Mouse (Mus musculus) thymus, adult 2 months (tissue): Measurements from ENCODE around the gene Cav3. TPM values are rescaled to one million over a fixed set of nuclear protein-coding genes. Genes with fewer than 3 reads are reported as not detected.

Experiments
- DNase-seq: peaks from one replicate; pipeline ENCODE4 v3.0.0; 2021
- H3K27ac ChIP-seq: fragments of 200-500 bp; 2 replicates; pipeline ENCODE4 v1.5.1; 2012; ENCODE audit warnings: low read length, control low read depth; ENCODE audit not compliant: control insufficient read depth, insufficient read depth
- H3K27me3 ChIP-seq: fragments of 200-500 bp; 2 replicates; pipeline ENCODE4 v1.6.1; 2012; ENCODE audit warnings: mild to moderate bottlenecking, low read length, moderate library complexity, mixed read lengths; ENCODE audit not compliant: control insufficient read depth, insufficient read depth
- H3K36me3 ChIP-seq: fragments of 200-500 bp; 2 replicates; pipeline ENCODE4 v1.6.1; 2012; ENCODE audit warnings: mild to moderate bottlenecking, low read length, moderate library complexity; ENCODE audit not compliant: control insufficient read depth, insufficient read depth
- H3K4me1 ChIP-seq: fragments of 200-500 bp; replicated peaks from 2 replicates; pipeline ENCODE4 v1.6.1; 2012; ENCODE audit warnings: low read length; ENCODE audit not compliant: control insufficient read depth, insufficient read depth
- H3K4me3 ChIP-seq: fragments of 200-500 bp; 2 replicates; pipeline ENCODE4 v1.5.1; 2012; ENCODE audit warnings: mild to moderate bottlenecking, low read length, control low read depth, moderate library complexity; ENCODE audit not compliant: control insufficient read depth, insufficient read depth
- CTCF ChIP-seq: fragments of 200-500 bp; IDR thresholded peaks from 2 replicates; pipeline ENCODE4 v1.5.1; 2012; ENCODE audit warnings: mild to moderate bottlenecking, control low read depth, low read length, moderate library complexity, borderline replicate concordance; ENCODE audit not compliant: control insufficient read depth, poor library complexity, insufficient read depth; ENCODE audit errors: extremely low read depth
- POLR2A ChIP-seq: fragments of 200-500 bp; IDR thresholded peaks from 2 replicates; pipeline ENCODE4 v1.6.1; 2012; ENCODE audit warnings: mild to moderate bottlenecking, low read length, control low read depth, moderate library complexity; ENCODE audit not compliant: control insufficient read depth, poor library complexity, insufficient read depth; ENCODE audit errors: extremely low read depth
- WGBS: fragments of 180-500 bp; shearing (Covaris S2); methylation state at CpG from one replicate; pipeline ENCODE4 v1.1.7; 2018; 5-methylcytosine and 5-hydroxymethylcytosine counted together
- polyA plus RNA-seq: library from polyadenylated mRNA; depleted of rRNA; stranded (reverse); fragments of >200 nt; gene quantifications from 2 replicates; pipeline ENCODE4 v1.2.3, GENCODE M21; 2012

The Cav3 gene
- polyA plus RNA-seq, 1 experiment: 7.8 TPM

- no peaks in the 10 kb centered on the region for H3K27me3 ChIP-seq
- no peak overlapping the region for H3K4me3 ChIP-seq
- no peaks in the 10 kb centered on the region for H3K4me1 ChIP-seq
- no peaks in the 10 kb centered on the region for H3K36me3 ChIP-seq
- WGBS: 76% methylated on average over 6 of the region's 6 CpGs
- TF ChIP-seq CTCF (no peak), POLR2A (no peak)
- H3K27ac ChIP-seq: no peak overlapping the region
- DNase-seq: no peak
These were observed 4.0 kb downstream of the Cav3 start for GRCm38 (mm10) chr6:112463331-112463730.

- no peak for TF ChIP-seq POLR2A
- no peak for DNase-seq
- no peak overlapping the region for H3K27ac ChIP-seq
- no peaks in the 10 kb centered on the region for H3K4me1 ChIP-seq
- no peaks in the 10 kb centered on the region for H3K36me3 ChIP-seq
- H3K27me3 ChIP-seq: no peaks in the 10 kb centered on the region
- H3K4me3 ChIP-seq: no peak overlapping the region
- WGBS: 93% methylated on average over 3 of the region's 3 CpGs
These were observed 6.1 kb downstream of the Cav3 start for GRCm38 (mm10) chr6:112465441-112465840.

GRCm38 (mm10) chr6:112466001-112466400 lies 6.7 kb downstream of the Cav3 start:
- no peaks in the 10 kb centered on the region for H3K36me3 ChIP-seq
- DNase-seq: no peak
- H3K4me3 ChIP-seq: no peak overlapping the region
- no peaks in the 10 kb centered on the region for H3K4me1 ChIP-seq
- no peak overlapping the region for H3K27ac ChIP-seq
- no peaks in the 10 kb centered on the region for H3K27me3 ChIP-seq
- no peak for TF ChIP-seq CTCF
- no peak for TF ChIP-seq POLR2A

GRCm38 (mm10) chr6:112471644-112472043 lies 12.3 kb downstream of the Cav3 start:
- Histone ChIP-seq H3K36me3 (no peaks in the 10 kb centered on the region), H3K4me3 (no peak overlapping the region), H3K27me3 (no peaks in the 10 kb centered on the region), H3K4me1 (no peaks in the 10 kb centered on the region), H3K27ac (no peak overlapping the region)
- TF ChIP-seq CTCF (no peak), POLR2A (no peak)
- DNase-seq: no peak
- 17% methylated on average over 4 of the region's 4 CpGs for WGBS

GRCm38 (mm10) chr6:112479861-112480260 lies 20.6 kb downstream of the Cav3 start:
- Histone ChIP-seq H3K4me3 (no peak overlapping the region), H3K27me3 (no peaks in the 10 kb centered on the region), H3K27ac (no peak overlapping the region), H3K4me1 (no peaks in the 10 kb centered on the region), H3K36me3 (no peaks in the 10 kb centered on the region)
- whole genome bisulfite sequencing: 56% methylated on average over 13 of the region's 13 CpGs
- TF ChIP-seq CTCF: no peak
- no peak for TF ChIP-seq POLR2A
- no peak for DNase-seq

- 6% methylated on average over 4 of the region's 4 CpGs for WGBS
- DNase-seq: peak; percentile 26
These were observed 25.0 kb downstream of the Cav3 start for GRCm38 (mm10) chr6:112484316-112484715.

GRCm38 (mm10) chr6:112487993-112488392 lies 28.7 kb downstream of the Cav3 start:
- no peak overlapping the region for H3K4me3 ChIP-seq
- H3K36me3 ChIP-seq: no peaks in the 10 kb centered on the region
- DNase-seq: no peak
- H3K4me1 ChIP-seq: no peaks in the 10 kb centered on the region
- TF ChIP-seq POLR2A (no peak), CTCF (no peak)
- H3K27ac ChIP-seq: no peak overlapping the region
- WGBS: 90% methylated on average over 5 of the region's 5 CpGs
- peaks cover 12% of the 10 kb centered on the region; the same call in 1 of the 2 replicates for H3K27me3 ChIP-seq

More at GRCm38 (mm10) chr6:112484316-112484715, 25.0 kb downstream of the Cav3 start:
- no peaks in the 10 kb centered on the region for H3K4me1 ChIP-seq
- peak; percentile 42; the same call in 1 of the 2 replicates for TF ChIP-seq CTCF
- no peak for TF ChIP-seq POLR2A
- no peaks in the 10 kb centered on the region for H3K36me3 ChIP-seq
- H3K27me3 ChIP-seq: peaks cover 5% of the 10 kb centered on the region; the same call in 1 of the 2 replicates
- no peak overlapping the region for H3K27ac ChIP-seq
- H3K4me3 ChIP-seq: no peak overlapping the region
